11 mouse cellular contexts compared by ENCODE assay signal in genomic region chr7:121549329-121550022, GRCm38 (mm10).
DNase-seq lines count a peak whose midpoint lies in the region; ATAC-seq and TF ChIP-seq lines count a peak whose summit lies in the region.
"Had no signal": no experiment of that assay in that cellular context is flagged by ENCODE, and none has a peak within 500 bp of the region (broad histone marks: within the 10 kb centered on the region; RNA-seq: fewer than 3 reads in every experiment).

No protein-coding gene starts in this region.

- H3K27me3 ChIP-seq in forebrain, embryonic 14.5 days (replicated peaks; ENCODE audit: control insufficient read depth, insufficient read depth, low read length) = no peaks in the 10 kb centered on the region
- H3K27me3 ChIP-seq in neural tube, embryonic 15.5 days (replicated peaks) = no peaks in the 10 kb centered on the region
- H3K27me3 ChIP-seq: heart, embryonic 13.5 days; liver, embryonic 15.5 days had no signal

- no peak for TF ChIP-seq CTCF in layer of hippocampus, adult 2 months (conservative IDR thresholded peaks at IDR 0.05)

- DNase-seq in layer of hippocampus, adult 2 months (ENCODE audit: low spot score in 2 of 2) = peak in 1 of 2 experiments; percentile 67
- no peak for DNase-seq in layer of hippocampus, postnatal 25 days (ENCODE audit: extremely low spot score in 1 of 2, low spot score in 1 of 2)
- peak; percentile 93 for DNase-seq in forebrain, embryonic 14.5 days (ENCODE audit: low spot score)
- DNase-seq in kidney, postnatal 4 days = peak; percentile 22 to 53
- DNase-seq in spleen, postnatal 10 days (ENCODE audit: low spot score in 2 of 2) = no peak
- DNase-seq in urinary bladder, postnatal 36 days (ENCODE audit: low spot score in 2 of 2) = no peak
- DNase-seq: spleen, adult 18-20 months had no signal

- no peak overlapping the region for H3K4me3 ChIP-seq in layer of hippocampus, adult 2 months
- H3K4me3 ChIP-seq in forebrain, embryonic 14.5 days (ENCODE audit: low read depth, low read length) = no peak overlapping the region
- H3K4me3 ChIP-seq in neural tube, embryonic 15.5 days (replicated peaks) = no peak overlapping the region
- H3K4me3 ChIP-seq: heart, embryonic 13.5 days; liver, embryonic 15.5 days had no signal

- peak; percentile 98 for ATAC-seq in forebrain, embryonic 14.5 days
- no peak for ATAC-seq in neural tube, embryonic 15.5 days (ENCODE audit: low FRiP score)
- no peak for ATAC-seq in megakaryocyte progenitor cell, adult 5-6 weeks (replicated peaks; ENCODE audit: poor library complexity)

- peak overlapping the region; percentile 21; the same call in 1 of the 2 replicates for H3K9ac ChIP-seq in forebrain, embryonic 14.5 days (ENCODE audit: low read length)
- no peak overlapping the region for H3K9ac ChIP-seq in neural tube, embryonic 15.5 days (replicated peaks)
- H3K9ac ChIP-seq: heart, embryonic 13.5 days; liver, embryonic 15.5 days had no signal

- peak overlapping the region; percentile 55; the same call in 1 of the 2 replicates for H3K27ac ChIP-seq in layer of hippocampus, adult 2 months
- H3K27ac ChIP-seq in forebrain, embryonic 14.5 days (ENCODE audit: low read depth, low read length) = peak overlapping the region; percentile 54; the same call in 1 of the 2 replicates
- H3K27ac ChIP-seq in neural tube, embryonic 15.5 days (replicated peaks) = no peak overlapping the region
- H3K27ac ChIP-seq: heart, embryonic 13.5 days; liver, embryonic 15.5 days had no signal

- peaks cover 6% of the 10 kb centered on the region; the same call in 1 of the 2 replicates for H3K4me1 ChIP-seq in forebrain, embryonic 14.5 days (ENCODE audit: control insufficient read depth, insufficient read depth, low read length)
- peaks cover 8% of the 10 kb centered on the region for H3K4me1 ChIP-seq in neural tube, embryonic 15.5 days
- H3K4me1 ChIP-seq: heart, embryonic 13.5 days; liver, embryonic 15.5 days had no signal

- peaks cover 2% of the 10 kb centered on the region; the same call in 1 of the 2 replicates for H3K9me3 ChIP-seq in forebrain, embryonic 14.5 days (replicated peaks; ENCODE audit: control insufficient read depth, low read length)
- no peaks in the 10 kb centered on the region for H3K9me3 ChIP-seq in neural tube, embryonic 15.5 days (replicated peaks)
- H3K9me3 ChIP-seq: heart, embryonic 13.5 days; liver, embryonic 15.5 days had no signal

- 12% methylated on average over 18 of the region's 18 CpGs for WGBS in forebrain, embryonic 14.5 days
- WGBS in neural tube, embryonic 15.5 days = 28% methylated on average over 18 of the region's 18 CpGs

- H3K4me2 ChIP-seq in forebrain, embryonic 14.5 days (ENCODE audit: low read length) = peak overlapping the region; percentile 23; the same call in 1 of the 2 replicates
- peak overlapping the region; percentile 29 for H3K4me2 ChIP-seq in neural tube, embryonic 15.5 days
- H3K4me2 ChIP-seq: heart, embryonic 13.5 days; liver, embryonic 15.5 days had no signal

- no peaks in the 10 kb centered on the region for H3K36me3 ChIP-seq in forebrain, embryonic 14.5 days (ENCODE audit: control insufficient read depth, insufficient read depth, low read length)
- H3K36me3 ChIP-seq in neural tube, embryonic 15.5 days = no peaks in the 10 kb centered on the region
- H3K36me3 ChIP-seq: heart, embryonic 13.5 days; liver, embryonic 15.5 days had no signal

Comparison
In these comparisons a context has a peak if more than half of its experiments do, and no peak if none do; other contexts are left out.
1. DNase-seq: peak in forebrain, embryonic 14.5 days (single experiment) and kidney, postnatal 4 days (2 of 2); none in layer of hippocampus, postnatal 25 days (0 of 2), spleen, postnatal 10 days (0 of 2) and urinary bladder, postnatal 36 days (0 of 2).